Mouse (Mus musculus): ENCODE measurements around the gene Tctex1d4.

DNA sequence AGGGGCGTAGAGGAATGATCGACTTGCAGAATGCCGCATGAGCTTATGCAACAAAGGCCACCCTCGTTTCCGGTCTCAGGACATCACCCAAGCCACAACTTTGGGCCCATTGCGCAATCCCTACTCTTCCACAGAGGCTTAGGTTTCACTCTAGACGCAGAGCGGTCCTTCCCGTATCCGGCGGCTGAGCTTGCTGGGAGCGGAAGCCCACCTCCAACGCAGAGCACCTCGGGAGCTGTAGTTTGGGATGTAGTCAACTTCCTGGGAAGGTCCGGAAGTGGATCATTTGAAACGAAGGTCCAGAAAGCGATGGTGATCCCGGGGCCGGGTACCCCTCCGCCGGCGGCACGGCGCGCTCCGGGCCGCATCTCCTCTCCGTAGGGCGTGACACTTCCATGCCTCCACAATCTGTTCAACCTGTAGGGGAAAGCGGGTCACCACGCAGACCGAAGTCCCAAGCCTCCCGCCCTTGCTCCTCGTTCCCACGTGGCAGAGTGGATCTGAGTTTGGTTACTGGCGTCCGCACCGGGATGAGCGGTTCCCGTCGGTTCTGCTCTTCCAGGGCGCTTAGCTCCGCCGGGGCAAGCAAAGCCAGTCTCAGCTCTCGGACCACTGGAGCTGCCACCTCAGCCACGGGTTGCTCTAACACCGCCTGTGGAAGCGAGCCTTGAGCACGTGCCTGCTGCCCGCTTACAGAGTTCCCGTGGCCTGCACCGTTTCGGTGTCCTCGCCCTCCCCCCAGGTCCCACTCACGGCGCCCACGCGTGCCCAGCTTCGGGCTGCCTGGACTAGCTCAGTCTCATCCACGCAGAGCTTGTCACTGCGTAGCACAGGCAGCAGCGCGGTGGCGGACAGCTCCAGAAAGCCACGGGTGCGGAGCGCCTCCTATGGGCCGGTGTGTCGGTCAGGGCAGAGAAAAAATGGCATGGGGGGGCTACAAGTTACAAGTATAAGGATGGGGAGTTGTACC, 5.9 kb upstream of the Tctex1d4 start:
- TF ChIP-seq NELFE (IDR thresholded peaks at IDR 0.05; ENCODE audit: low read depth, low read length) (peak; percentile 94), MAFK (IDR thresholded peaks at IDR 0.05; ENCODE audit: borderline replicate concordance, low read depth, low read length) (no peak), ZMIZ1 (IDR thresholded peaks at IDR 0.05; ENCODE audit: low read depth, low read length) (no peak; the same call in 1 of the 2 replicates), ZNF384 (IDR thresholded peaks at IDR 0.05; ENCODE audit: low read depth, low read length) (peak; percentile 66)

Measured in MEL (cell line).